In the genomic region with DNA sequence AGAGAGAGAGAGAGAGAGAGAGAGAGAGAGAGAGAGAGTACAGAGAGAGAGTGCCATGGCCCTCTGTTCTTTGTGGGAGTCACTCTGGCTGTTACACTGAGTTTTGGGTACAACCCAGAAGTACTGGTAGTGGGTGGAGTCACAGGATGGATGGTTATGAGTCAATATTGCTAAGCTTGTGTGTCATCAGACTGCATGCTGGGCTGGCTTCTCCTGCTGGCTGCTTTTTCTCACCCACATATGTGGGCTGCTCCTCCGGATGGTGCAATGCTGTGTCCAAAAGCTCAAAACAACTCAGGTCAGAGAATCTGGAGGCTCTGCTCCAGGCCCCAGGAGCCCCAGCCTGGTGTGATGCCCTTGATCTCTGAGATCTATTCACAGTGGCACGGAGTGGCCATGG, we compare ENCODE assay signal across 8 mouse cellular contexts.
DNase-seq lines count a peak whose midpoint lies in the region; ATAC-seq lines count a peak whose summit lies in the region.
"Had no signal": no experiment of that assay in that cellular context is flagged by ENCODE, and none has a peak within 500 bp of the region (broad histone marks: within the 10 kb centered on the region; RNA-seq: fewer than 3 reads in every experiment).

No protein-coding gene starts in this region.

- H3K27me3 ChIP-seq in midbrain, embryonic 13.5 days, result no peaks in the 10 kb centered on the region
- H3K27me3 ChIP-seq in midbrain, embryonic 15.5 days (replicated peaks), result no peaks in the 10 kb centered on the region
- H3K27me3 ChIP-seq in neural tube, embryonic 15.5 days (replicated peaks), result no peaks in the 10 kb centered on the region
- H3K27me3 ChIP-seq: embryonic facial prominence, embryonic 13.5 days had no signal

- WGBS in midbrain, embryonic 13.5 days, result 82% methylated on average over 2 of the region's 2 CpGs
- WGBS in midbrain, embryonic 15.5 days, result 76% methylated on average over 2 of the region's 2 CpGs
- 87% methylated on average over 2 of the region's 2 CpGs for WGBS in neural tube, embryonic 15.5 days

- H3K27ac ChIP-seq in midbrain, embryonic 13.5 days, result 0 out of 2 replicates have a peak overlapping the region, but pooled peaks have one; percentile 8
- no peak overlapping the region for H3K27ac ChIP-seq in midbrain, embryonic 15.5 days
- H3K27ac ChIP-seq in neural tube, embryonic 15.5 days (replicated peaks), result no peak overlapping the region
- H3K27ac ChIP-seq: embryonic facial prominence, embryonic 13.5 days had no signal

- H3K36me3 ChIP-seq in midbrain, embryonic 13.5 days, result peaks cover 21% of the 10 kb centered on the region
- no peaks in the 10 kb centered on the region for H3K36me3 ChIP-seq in midbrain, embryonic 15.5 days (replicated peaks)
- no peaks in the 10 kb centered on the region for H3K36me3 ChIP-seq in neural tube, embryonic 15.5 days

- peaks cover 52% of the 10 kb centered on the region for H3K4me1 ChIP-seq in midbrain, embryonic 13.5 days (replicated peaks)
- H3K4me1 ChIP-seq in midbrain, embryonic 15.5 days, result peaks cover 30% of the 10 kb centered on the region
- peaks cover 41% of the 10 kb centered on the region for H3K4me1 ChIP-seq in neural tube, embryonic 15.5 days

- no peak overlapping the region for H3K4me3 ChIP-seq in midbrain, embryonic 13.5 days (replicated peaks)
- no peak overlapping the region for H3K4me3 ChIP-seq in midbrain, embryonic 15.5 days
- no peak overlapping the region for H3K4me3 ChIP-seq in neural tube, embryonic 15.5 days (replicated peaks)
- H3K4me3 ChIP-seq: embryonic facial prominence, embryonic 13.5 days had no signal

- H3K4me2 ChIP-seq in midbrain, embryonic 13.5 days (replicated peaks), result no peak overlapping the region
- no peak overlapping the region for H3K4me2 ChIP-seq in midbrain, embryonic 15.5 days
- no peak overlapping the region for H3K4me2 ChIP-seq in neural tube, embryonic 15.5 days
- H3K4me2 ChIP-seq: embryonic facial prominence, embryonic 13.5 days had no signal

- no peaks in the 10 kb centered on the region for H3K9me3 ChIP-seq in midbrain, embryonic 13.5 days
- no peaks in the 10 kb centered on the region for H3K9me3 ChIP-seq in midbrain, embryonic 15.5 days
- H3K9me3 ChIP-seq in neural tube, embryonic 15.5 days (replicated peaks), result no peaks in the 10 kb centered on the region
- H3K9me3 ChIP-seq: embryonic facial prominence, embryonic 13.5 days had no signal

- no peak for ATAC-seq in midbrain, embryonic 13.5 days
- no peak for ATAC-seq in midbrain, embryonic 15.5 days (replicated peaks)
- ATAC-seq in monocyte, adult 5-6 weeks (replicated peaks; ENCODE audit: insufficient number of reproducible peaks, low FRiP score, low TSS enrichment, poor library complexity, severe bottlenecking), result peak; percentile 88
- no peak for ATAC-seq in neural tube, embryonic 15.5 days (ENCODE audit: low FRiP score)

- DNase-seq in brain, adult 2 months (ENCODE audit: low read depth, low spot score), result peak; percentile 95
- peak; percentile 79 to 81 for DNase-seq in layer of hippocampus, adult 8-10 months (ENCODE audit: low spot score in 2 of 2)
- DNase-seq in kidney, postnatal 10 days, result no peak

- no peak overlapping the region for H3K9ac ChIP-seq in midbrain, embryonic 13.5 days (replicated peaks)
- no peak overlapping the region for H3K9ac ChIP-seq in midbrain, embryonic 15.5 days
- H3K9ac ChIP-seq in neural tube, embryonic 15.5 days (replicated peaks), result no peak overlapping the region
- H3K9ac ChIP-seq: embryonic facial prominence, embryonic 13.5 days had no signal
